Mouse (Mus musculus): ENCODE results near the gene Atp6v1g2. TPM values are rescaled to one million over a fixed set of nuclear protein-coding genes. Genes with fewer than 3 reads are reported as not detected.

Gene Atp6v1g2
- total RNA-seq, 1 experiment = 0.71 TPM

GRCm38 (mm10) chr17:35196321-35196641, 37.2 kb upstream of the Atp6v1g2 start:
- H3K27ac ChIP-seq (ENCODE audit: insufficient read depth, low read depth, low read length, poor library complexity, severe bottlenecking) = no peak overlapping the region
- peaks cover 0 to 2% of the 10 kb centered on the region in 2 experiments; a peak in 2 of 4 replicates for H3K4me1 ChIP-seq (ENCODE audit: control insufficient read depth in 2 of 2, insufficient read depth in 2 of 2, low read length in 2 of 2, poor library complexity in 1 of 2)
- TF ChIP-seq CHD2 (IDR thresholded peaks at IDR 0.05; ENCODE audit: low read depth, low read length) = no peak
- no peak for TF ChIP-seq MAFK (IDR thresholded peaks at IDR 0.05; ENCODE audit: insufficient read depth, low read depth, low read length)
- TF ChIP-seq ZC3H11A (IDR thresholded peaks at IDR 0.05; ENCODE audit: borderline replicate concordance, low read depth, low read length) = no peak
- no peak for TF ChIP-seq HCFC1 (IDR thresholded peaks at IDR 0.05; ENCODE audit: borderline replicate concordance, insufficient read depth, low read length)
- no peak for TF ChIP-seq ZNF384 (IDR thresholded peaks at IDR 0.05; ENCODE audit: low read depth, low read length)
- no peak for DNase-seq (ENCODE audit: low read depth, low spot score)
- H3K9ac ChIP-seq (ENCODE audit: insufficient read depth, low read depth, low read length, poor library complexity, severe bottlenecking) = no peak overlapping the region
- in situ Hi-C loops (cut with MboI; ENCODE audit: low sequenced_read_pairs in 2 of 2, unreplicated experiment in 2 of 2) = no loop called here
- H3K36me3 ChIP-seq (ENCODE audit: control insufficient read depth, insufficient read depth, low read length, poor library complexity, severe bottlenecking) = no peaks in the 10 kb centered on the region
- no peak overlapping the region for H3K4me3 ChIP-seq (ENCODE audit: insufficient read depth in 1 of 2, low read depth in 1 of 2, low read length in 2 of 2, poor library complexity in 1 of 2, severe bottlenecking in 1 of 2)
- H3K9me3 ChIP-seq (ENCODE audit: control insufficient read depth, insufficient read depth, low read depth, low read length) = no peaks in the 10 kb centered on the region

DNA sequence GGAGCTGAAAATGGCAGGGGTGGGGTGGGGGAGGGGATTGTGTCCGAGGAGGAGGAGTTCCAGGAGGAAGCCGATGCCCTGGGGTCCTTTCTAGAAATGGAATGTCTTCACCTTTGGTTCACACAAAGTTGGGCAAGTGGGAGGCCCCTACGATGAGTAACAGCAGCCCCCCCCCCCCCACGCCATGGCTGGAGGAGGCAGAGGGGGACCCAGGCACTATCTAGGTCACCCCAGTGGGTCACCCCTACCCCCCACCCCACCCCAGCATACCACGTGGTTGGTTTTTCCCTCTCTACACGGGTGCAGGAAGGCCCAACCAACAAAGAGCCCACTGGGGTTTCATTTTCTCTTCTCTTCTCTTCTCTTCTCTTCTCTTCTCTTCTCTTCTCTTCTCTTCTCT, 36.3 kb upstream of the Atp6v1g2 start:
- Histone ChIP-seq H3K4me3 (ENCODE audit: insufficient read depth in 1 of 2, low read depth in 1 of 2, low read length in 2 of 2, poor library complexity in 1 of 2, severe bottlenecking in 1 of 2) (no peak overlapping the region), H3K9ac (ENCODE audit: insufficient read depth, low read depth, low read length, poor library complexity, severe bottlenecking) (no peak overlapping the region), H3K4me1 (ENCODE audit: control insufficient read depth in 2 of 2, insufficient read depth in 2 of 2, low read length in 2 of 2, poor library complexity in 1 of 2) (peaks cover 0 to 2% of the 10 kb centered on the region in 2 experiments; a peak in 2 of 4 replicates), H3K27ac (ENCODE audit: insufficient read depth, low read depth, low read length, poor library complexity, severe bottlenecking) (no peak overlapping the region), H3K9me3 (ENCODE audit: control insufficient read depth, insufficient read depth, low read depth, low read length) (no peaks in the 10 kb centered on the region), H3K36me3 (ENCODE audit: control insufficient read depth, insufficient read depth, low read length, poor library complexity, severe bottlenecking) (no peaks in the 10 kb centered on the region)
- TF ChIP-seq CHD2 (IDR thresholded peaks at IDR 0.05; ENCODE audit: low read depth, low read length) (no peak), HCFC1 (IDR thresholded peaks at IDR 0.05; ENCODE audit: borderline replicate concordance, insufficient read depth, low read length) (no peak), MAFK (IDR thresholded peaks at IDR 0.05; ENCODE audit: insufficient read depth, low read depth, low read length) (no peak), ZC3H11A (IDR thresholded peaks at IDR 0.05; ENCODE audit: borderline replicate concordance, low read depth, low read length) (no peak), ZNF384 (IDR thresholded peaks at IDR 0.05; ENCODE audit: low read depth, low read length) (no peak)
- in situ Hi-C loops (cut with MboI; ENCODE audit: low sequenced_read_pairs in 2 of 2, unreplicated experiment in 2 of 2) = no loop called here
- DNase-seq (ENCODE audit: low read depth, low spot score) = no peak

- in situ Hi-C loops (cut with MboI; ENCODE audit: low sequenced_read_pairs in 2 of 2, unreplicated experiment in 2 of 2) = no loop called here
- Histone ChIP-seq H3K9ac (ENCODE audit: insufficient read depth, low read depth, low read length, poor library complexity, severe bottlenecking) (no peak overlapping the region), H3K27ac (ENCODE audit: insufficient read depth, low read depth, low read length, poor library complexity, severe bottlenecking) (no peak overlapping the region), H3K36me3 (ENCODE audit: control insufficient read depth, insufficient read depth, low read length, poor library complexity, severe bottlenecking) (no peaks in the 10 kb centered on the region), H3K4me3 (ENCODE audit: insufficient read depth in 1 of 2, low read depth in 1 of 2, low read length in 2 of 2, poor library complexity in 1 of 2, severe bottlenecking in 1 of 2) (no peak overlapping the region), H3K9me3 (ENCODE audit: control insufficient read depth, insufficient read depth, low read depth, low read length) (no peaks in the 10 kb centered on the region), H3K4me1 (ENCODE audit: control insufficient read depth in 2 of 2, insufficient read depth in 2 of 2, low read length in 2 of 2, poor library complexity in 1 of 2) (peaks cover 0 to 2% of the 10 kb centered on the region in 2 experiments; a peak in 2 of 4 replicates)
- TF ChIP-seq ZC3H11A (IDR thresholded peaks at IDR 0.05; ENCODE audit: borderline replicate concordance, low read depth, low read length) = no peak
- TF ChIP-seq CHD2 (IDR thresholded peaks at IDR 0.05; ENCODE audit: low read depth, low read length) = no peak
- no peak for TF ChIP-seq HCFC1 (IDR thresholded peaks at IDR 0.05; ENCODE audit: borderline replicate concordance, insufficient read depth, low read length)
- no peak for TF ChIP-seq ZNF384 (IDR thresholded peaks at IDR 0.05; ENCODE audit: low read depth, low read length)
- TF ChIP-seq MAFK (IDR thresholded peaks at IDR 0.05; ENCODE audit: insufficient read depth, low read depth, low read length) = no peak
- DNase-seq (ENCODE audit: low read depth, low spot score) = no peak
Observed at GRCm38 (mm10) chr17:35198029-35198428, 35.4 kb upstream of the Atp6v1g2 start.

DNA sequence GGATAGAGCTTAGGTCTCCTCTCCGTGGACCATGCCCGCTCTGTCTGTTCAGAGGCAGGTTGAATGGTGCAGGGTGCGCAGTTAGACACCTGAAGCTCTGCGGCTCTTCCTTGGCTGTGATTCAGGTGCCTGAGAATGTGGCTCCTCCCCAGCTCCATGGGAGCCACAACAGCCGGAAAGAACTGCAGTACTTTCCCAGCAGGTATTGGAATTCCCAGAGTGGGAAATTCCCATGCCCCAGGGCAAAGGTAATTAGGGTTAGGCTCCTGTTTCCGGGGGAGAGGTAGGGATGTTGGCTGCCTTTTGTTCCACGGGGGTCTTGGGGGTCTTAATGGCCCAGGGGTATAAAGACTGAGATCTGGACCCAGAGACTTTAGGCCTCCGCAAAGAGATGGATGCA, 34.5 kb upstream of the Atp6v1g2 start:
- Histone ChIP-seq H3K4me3 (ENCODE audit: insufficient read depth in 1 of 2, low read depth in 1 of 2, low read length in 2 of 2, poor library complexity in 1 of 2, severe bottlenecking in 1 of 2) (no peak overlapping the region), H3K36me3 (ENCODE audit: control insufficient read depth, insufficient read depth, low read length, poor library complexity, severe bottlenecking) (no peaks in the 10 kb centered on the region), H3K9me3 (ENCODE audit: control insufficient read depth, insufficient read depth, low read depth, low read length) (no peaks in the 10 kb centered on the region), H3K27ac (ENCODE audit: insufficient read depth, low read depth, low read length, poor library complexity, severe bottlenecking) (no peak overlapping the region), H3K4me1 (ENCODE audit: control insufficient read depth in 2 of 2, insufficient read depth in 2 of 2, low read length in 2 of 2, poor library complexity in 1 of 2) (peaks cover 0 to under 1% of the 10 kb centered on the region in 2 experiments; a peak in 2 of 4 replicates), H3K9ac (ENCODE audit: insufficient read depth, low read depth, low read length, poor library complexity, severe bottlenecking) (no peak overlapping the region)
- no peak for DNase-seq (ENCODE audit: low read depth, low spot score)
- in situ Hi-C loops (cut with MboI; ENCODE audit: low sequenced_read_pairs in 2 of 2, unreplicated experiment in 2 of 2) = no loop called here
- TF ChIP-seq ZNF384 (IDR thresholded peaks at IDR 0.05; ENCODE audit: low read depth, low read length) = no peak
- no peak for TF ChIP-seq HCFC1 (IDR thresholded peaks at IDR 0.05; ENCODE audit: borderline replicate concordance, insufficient read depth, low read length)
- TF ChIP-seq MAFK (IDR thresholded peaks at IDR 0.05; ENCODE audit: insufficient read depth, low read depth, low read length) = no peak
- no peak for TF ChIP-seq CHD2 (IDR thresholded peaks at IDR 0.05; ENCODE audit: low read depth, low read length)
- TF ChIP-seq ZC3H11A (IDR thresholded peaks at IDR 0.05; ENCODE audit: borderline replicate concordance, low read depth, low read length) = no peak

- in situ Hi-C loops (cut with MboI; ENCODE audit: low sequenced_read_pairs in 2 of 2, unreplicated experiment in 2 of 2) = no loop called here
- H3K9me3 ChIP-seq (ENCODE audit: control insufficient read depth, insufficient read depth, low read depth, low read length) = no peaks in the 10 kb centered on the region
- H3K36me3 ChIP-seq (ENCODE audit: control insufficient read depth, insufficient read depth, low read length, poor library complexity, severe bottlenecking) = no peaks in the 10 kb centered on the region
- no peak for TF ChIP-seq MAFK (IDR thresholded peaks at IDR 0.05; ENCODE audit: insufficient read depth, low read depth, low read length)
- no peak for TF ChIP-seq ZC3H11A (IDR thresholded peaks at IDR 0.05; ENCODE audit: borderline replicate concordance, low read depth, low read length)
- TF ChIP-seq CHD2 (IDR thresholded peaks at IDR 0.05; ENCODE audit: low read depth, low read length) = no peak
- TF ChIP-seq ZNF384 (IDR thresholded peaks at IDR 0.05; ENCODE audit: low read depth, low read length) = no peak
- TF ChIP-seq HCFC1 (IDR thresholded peaks at IDR 0.05; ENCODE audit: borderline replicate concordance, insufficient read depth, low read length) = no peak
- DNase-seq (ENCODE audit: low read depth, low spot score) = no peak
- no peak overlapping the region for H3K9ac ChIP-seq (ENCODE audit: insufficient read depth, low read depth, low read length, poor library complexity, severe bottlenecking)
- no peak overlapping the region for H3K27ac ChIP-seq (ENCODE audit: insufficient read depth, low read depth, low read length, poor library complexity, severe bottlenecking)
- no peak overlapping the region for H3K4me3 ChIP-seq (ENCODE audit: insufficient read depth in 1 of 2, low read depth in 1 of 2, low read length in 2 of 2, poor library complexity in 1 of 2, severe bottlenecking in 1 of 2)
- no peaks in the 10 kb centered on the region; a peak in 1 of 4 replicates for H3K4me1 ChIP-seq (ENCODE audit: control insufficient read depth in 2 of 2, insufficient read depth in 2 of 2, low read length in 2 of 2, poor library complexity in 1 of 2)
Observed at GRCm38 (mm10) chr17:35200398-35200797, 33.1 kb upstream of the Atp6v1g2 start.
